Mouse (Mus musculus) MEL (cell line): ENCODE measurements around the gene Abhd17a. TPM values are rescaled to one million over a fixed set of nuclear protein-coding genes. Genes with fewer than 3 reads are reported as not detected.

ENCODE experiments used
- DNase-seq: peaks from one replicate; pipeline ENCODE4 v3.0.0; 2011; ENCODE audit warnings: low read depth, low spot score
- H3K27ac ChIP-seq: 2 replicates; pipeline ENCODE4 v1.5.1; 2012; ENCODE audit warnings: low read depth, mild to moderate bottlenecking, control low read depth, low read length, moderate library complexity; ENCODE audit not compliant: control insufficient read depth
- H3K27me3 ChIP-seq, 2 experiments: fragments of 150-350 bp in 1 of 2; sonication (generic) in 1 of 2; 2 replicates each; pipeline ENCODE4 v1.6.1; 2012; ENCODE audit warnings: low read length in 2 of 2, mild to moderate bottlenecking in 2 of 2, improper control_type of control experiment in 1 of 2, moderate library complexity in 1 of 2; ENCODE audit not compliant: insufficient read depth in 2 of 2, control insufficient read depth in 1 of 2
- H3K36me3 ChIP-seq, 2 experiments: 2 replicates each; pipeline ENCODE4 v1.6.1; 2012 to 2014; ENCODE audit warnings: low read length in 2 of 2, improper control_type of control experiment in 1 of 2, inconsistent platforms in 1 of 2, mild to moderate bottlenecking in 1 of 2; ENCODE audit not compliant: insufficient read depth in 2 of 2, control insufficient read depth in 1 of 2
- H3K4me1 ChIP-seq, 2 experiments: fragments of 150-350 bp in 1 of 2; sonication (generic) in 1 of 2; 2 replicates each; pipeline ENCODE4 v1.6.1; 2012; ENCODE audit warnings: low read length in 2 of 2, improper control_type of control experiment in 1 of 2, mild to moderate bottlenecking in 1 of 2; ENCODE audit not compliant: insufficient read depth in 2 of 2, control insufficient read depth in 1 of 2
- H3K4me3 ChIP-seq, 2 experiments: fragments of 150-350 bp in 1 of 2; sonication (generic) in 1 of 2; 2 replicates each; pipeline ENCODE4 v1.5.1; 2012; ENCODE audit warnings: low read depth in 2 of 2, low read length in 2 of 2, mild to moderate bottlenecking in 2 of 2, moderate library complexity in 2 of 2, control low read depth in 1 of 2, improper control_type of control experiment in 1 of 2; ENCODE audit not compliant: control insufficient read depth in 1 of 2, insufficient read depth in 1 of 2
- H3K79me2 ChIP-seq: 2 replicates; pipeline ENCODE4 v1.6.1; 2012; ENCODE audit warnings: mild to moderate bottlenecking, low read length, moderate library complexity; ENCODE audit not compliant: control insufficient read depth, poor library complexity, insufficient read depth
- H3K9ac ChIP-seq: 2 replicates; pipeline ENCODE4 v1.6.1; 2012; ENCODE audit warnings: low read depth, mild to moderate bottlenecking, control low read depth, low read length, moderate library complexity; ENCODE audit not compliant: control insufficient read depth, poor library complexity, severe bottlenecking
- H3K9me3 ChIP-seq: fragments of 150-350 bp; sonication (generic); replicated peaks from 2 replicates; pipeline ENCODE4 v1.6.1; 2012; ENCODE audit warnings: mild to moderate bottlenecking, low read length, improper control_type of control experiment, moderate library complexity; ENCODE audit not compliant: insufficient read depth
- BHLHE40 ChIP-seq: IDR thresholded peaks from 2 replicates; pipeline ENCODE4 v1.6.1; 2012; ENCODE audit warnings: low read depth, mild to moderate bottlenecking, inconsistent platforms, low read length, improper control_type of control experiment, borderline replicate concordance
- CHD1 ChIP-seq: IDR thresholded peaks from 2 replicates; pipeline ENCODE4 v1.6.1; 2012; ENCODE audit warnings: low read depth, mild to moderate bottlenecking, inconsistent platforms, low read length, improper control_type of control experiment
- CHD2 ChIP-seq: IDR thresholded peaks from 2 replicates; pipeline ENCODE4 v1.6.1; 2011; ENCODE audit warnings: low read length, improper control_type of control experiment
- ELF1 ChIP-seq: IDR thresholded peaks from 2 replicates; pipeline ENCODE4 v1.6.1; 2014; ENCODE audit warnings: low read depth, mild to moderate bottlenecking, inconsistent platforms, low read length, improper control_type of control experiment, moderate library complexity
- EP300 ChIP-seq, 2 experiments: IDR thresholded peaks; 2 replicates each; pipeline ENCODE4 v1.6.1; 2011; ENCODE audit warnings: improper control_type of control experiment in 2 of 2, low read length in 2 of 2, low read depth in 1 of 2, mild to moderate bottlenecking in 1 of 2
- ETS1 ChIP-seq: IDR thresholded peaks from 2 replicates; pipeline ENCODE4 v1.6.1; 2012; ENCODE audit warnings: low read depth, mild to moderate bottlenecking, inconsistent platforms, low read length, improper control_type of control experiment, moderate library complexity
- GABPA ChIP-seq: IDR thresholded peaks from 2 replicates; pipeline ENCODE4 v1.6.1; 2012; ENCODE audit warnings: low read depth, mild to moderate bottlenecking, inconsistent platforms, low read length, improper control_type of control experiment, moderate library complexity
- GATA1 ChIP-seq: IDR thresholded peaks from 2 replicates; pipeline ENCODE4 v1.6.1; 2011; ENCODE audit warnings: low read depth, low read length, improper control_type of control experiment
- HCFC1 ChIP-seq: IDR thresholded peaks from 2 replicates; pipeline ENCODE4 v1.6.1; 2012; ENCODE audit warnings: low read depth, mild to moderate bottlenecking, inconsistent platforms, low read length, improper control_type of control experiment, moderate library complexity
- JUND ChIP-seq: IDR thresholded peaks from 2 replicates; pipeline ENCODE4 v1.6.1; 2011; ENCODE audit warnings: low read depth, mild to moderate bottlenecking, improper control_type of control experiment, low read length
- KAT2A ChIP-seq: conservative IDR thresholded peaks from 2 replicates; pipeline ENCODE4 v1.6.1; 2012; ENCODE audit warnings: low read depth, low read length, improper control_type of control experiment, inconsistent platforms
- MAFK ChIP-seq: IDR thresholded peaks from 2 replicates; pipeline ENCODE4 v1.6.1; 2011; ENCODE audit warnings: low read depth, mild to moderate bottlenecking, low read length, improper control_type of control experiment, borderline replicate concordance
- MAZ ChIP-seq: IDR thresholded peaks from 2 replicates; pipeline ENCODE4 v1.6.1; 2012; ENCODE audit warnings: low read depth, mild to moderate bottlenecking, inconsistent platforms, low read length, improper control_type of control experiment
- MEF2A ChIP-seq: IDR thresholded peaks from 2 replicates; pipeline ENCODE4 v1.6.1; 2014; ENCODE audit warnings: low read depth, mild to moderate bottlenecking, inconsistent platforms, low read length, improper control_type of control experiment; ENCODE audit not compliant: poor library complexity, insufficient replicate concordance, severe bottlenecking; ENCODE audit errors: extremely low read depth
- MXI1 ChIP-seq: IDR thresholded peaks from 2 replicates; pipeline ENCODE4 v1.6.1; 2011; ENCODE audit warnings: mild to moderate bottlenecking, low read depth, low read length, improper control_type of control experiment
- MYB ChIP-seq: IDR thresholded peaks from 2 replicates; pipeline ENCODE4 v1.6.1; 2011; ENCODE audit warnings: mild to moderate bottlenecking, low read depth, low read length, improper control_type of control experiment
- NELFE ChIP-seq: IDR thresholded peaks from 2 replicates; pipeline ENCODE4 v1.6.1; 2011; ENCODE audit warnings: low read depth, low read length, improper control_type of control experiment
- POLR2A ChIP-seq, 2 experiments: IDR thresholded peaks; 2 replicates each; pipeline ENCODE4 v1.6.1; 2011 to 2012; ENCODE audit warnings: low read length in 2 of 2, mild to moderate bottlenecking in 2 of 2, control low read depth in 1 of 2, improper control_type of control experiment in 1 of 2, low read depth in 1 of 2, moderate library complexity in 1 of 2; ENCODE audit not compliant: control insufficient read depth in 1 of 2, insufficient read depth in 1 of 2, poor library complexity in 1 of 2
- POLR2AphosphoS5 ChIP-seq: IDR thresholded peaks from 2 replicates; pipeline ENCODE4 v1.6.1; 2012; ENCODE audit warnings: low read depth, borderline replicate concordance, mild to moderate bottlenecking, inconsistent platforms, low read length, moderate library complexity, mixed read lengths
- RCOR1 ChIP-seq: IDR thresholded peaks from 2 replicates; pipeline ENCODE4 v1.6.1; 2012; ENCODE audit warnings: low read depth, mild to moderate bottlenecking, inconsistent platforms, low read length, improper control_type of control experiment
- SMC3 ChIP-seq: IDR thresholded peaks from 2 replicates; pipeline ENCODE4 v1.6.1; 2011; ENCODE audit warnings: low read depth, low read length, improper control_type of control experiment
- TAL1 ChIP-seq: IDR thresholded peaks from 2 replicates; pipeline ENCODE4 v1.6.1; 2012; ENCODE audit warnings: mild to moderate bottlenecking, inconsistent platforms, low read length, moderate library complexity, mixed read lengths
- TBP ChIP-seq: IDR thresholded peaks from 2 replicates; pipeline ENCODE4 v1.8.0; 2011; ENCODE audit warnings: low read depth, low read length, improper control_type of control experiment
- UBTF ChIP-seq: IDR thresholded peaks from 2 replicates; pipeline ENCODE4 v1.6.1; 2012; ENCODE audit warnings: low read depth, mild to moderate bottlenecking, inconsistent platforms, low read length, improper control_type of control experiment, moderate library complexity, borderline replicate concordance; ENCODE audit not compliant: insufficient read depth
- USF1 ChIP-seq: IDR thresholded peaks from 2 replicates; pipeline ENCODE4 v1.6.1; 2014; ENCODE audit warnings: low read depth, mild to moderate bottlenecking, inconsistent platforms, low read length, improper control_type of control experiment, moderate library complexity
- USF2 ChIP-seq, 2 experiments: IDR thresholded peaks; 2 replicates each; pipeline ENCODE4 v1.6.1; 2011 to 2012; ENCODE audit warnings: improper control_type of control experiment in 2 of 2, low read length in 2 of 2, borderline replicate concordance in 1 of 2, inconsistent platforms in 1 of 2, low read depth in 1 of 2, mild to moderate bottlenecking in 1 of 2; ENCODE audit not compliant: insufficient read depth in 1 of 2
- ZC3H11A ChIP-seq: IDR thresholded peaks from 2 replicates; pipeline ENCODE4 v1.6.1; 2012; ENCODE audit warnings: low read depth, mild to moderate bottlenecking, inconsistent platforms, low read length, improper control_type of control experiment
- ZMIZ1 ChIP-seq: IDR thresholded peaks from 2 replicates; pipeline ENCODE4 v1.6.1; 2012; ENCODE audit warnings: low read depth, mild to moderate bottlenecking, inconsistent platforms, low read length, improper control_type of control experiment, moderate library complexity
- ZNF384 ChIP-seq: IDR thresholded peaks from 2 replicates; pipeline ENCODE4 v1.6.1; 2012; ENCODE audit warnings: low read depth, mild to moderate bottlenecking, inconsistent platforms, low read length, improper control_type of control experiment
- polyA plus RNA-seq, 2 experiments: library from polyadenylated mRNA; stranded (reverse) in 1 of 2; unstranded in 1 of 2; fragments of >175 nt in 1 of 2; fragments of >200 nt in 1 of 2; gene quantifications; 2 replicates each; pipeline versions ENCODE4 v1.2.1 to v1.2.4; 2012; ENCODE audit warnings: low replicate concordance in 2 of 2, low read depth in 1 of 2; ENCODE audit not compliant: insufficient read length in 2 of 2, insufficient read depth in 1 of 2, missing spikeins in 1 of 2
- total RNA-seq: library from RNA; depleted of rRNA; stranded (reverse); fragments of 300-350 nt; gene quantifications from 2 replicates; pipeline ENCODE4 v1.2.3, GENCODE M21; 2012

The Abhd17a gene
- total and polyA plus RNA-seq, 3 experiments, result 96.2 to 136 (median 98.5) TPM

DNA sequence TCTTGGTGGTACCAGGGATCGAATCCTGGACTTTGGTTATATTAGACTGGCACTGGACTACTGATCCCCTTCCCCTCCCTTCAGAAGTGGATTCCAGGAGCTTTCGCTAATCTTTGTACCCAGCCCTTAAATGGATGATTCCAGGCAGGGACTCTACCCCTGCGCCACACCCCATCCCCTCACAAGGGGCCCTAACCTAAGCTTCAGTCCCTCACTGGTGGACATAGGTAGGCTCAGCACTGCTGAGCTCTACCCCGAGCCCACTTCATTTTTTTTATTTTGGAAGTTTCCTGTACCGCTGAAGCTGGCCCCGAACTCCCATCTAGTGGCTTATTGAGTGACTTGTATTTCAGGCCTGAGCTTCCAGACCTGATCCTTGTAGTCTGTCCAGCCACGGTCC, 13.2 kb upstream of the Abhd17a start:
- H3K4me3 ChIP-seq, result peak overlapping the region; percentile 78 to 91
- TF ChIP-seq MYB (no peak), TAL1 (no peak), ETS1 (no peak), POLR2AphosphoS5 (no peak), USF1 (no peak), BHLHE40 (no peak), HCFC1 (no peak), GABPA (no peak), ELF1 (no peak), ZMIZ1 (no peak), KAT2A (no peak)
- H3K4me1 ChIP-seq, result peaks cover 8 to 17% of the 10 kb centered on the region in 2 experiments

DNA sequence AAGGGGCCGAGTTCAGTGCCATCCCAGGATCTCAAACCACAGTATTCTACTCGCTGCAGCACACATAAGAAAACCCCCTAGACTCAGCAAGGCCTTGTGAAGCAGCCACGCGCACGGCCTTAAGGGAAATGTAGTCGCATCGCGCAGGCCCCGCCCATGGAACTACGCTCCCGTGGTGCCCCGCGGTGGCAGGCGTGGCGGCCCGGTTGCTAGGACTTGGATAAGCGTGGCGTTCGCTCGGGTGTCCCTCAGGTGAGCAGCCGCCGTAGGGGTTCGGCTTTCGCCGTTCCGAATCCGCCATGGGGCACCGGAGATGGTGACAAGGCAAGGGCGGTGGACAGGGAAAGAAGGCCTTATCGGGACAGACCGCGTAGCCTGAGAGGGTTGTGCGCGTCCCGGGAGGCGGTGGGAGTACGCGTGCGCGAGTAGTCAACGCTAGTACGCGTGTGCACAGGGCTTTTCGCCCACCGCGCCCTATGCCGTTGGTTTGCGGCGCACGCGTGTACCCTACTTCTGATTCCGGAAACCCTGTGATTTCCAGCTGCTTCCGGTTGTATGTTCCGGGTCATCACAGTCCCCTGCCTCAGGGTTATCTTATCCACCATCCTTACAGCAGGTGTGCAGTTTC, 12.7 kb upstream of the Abhd17a start, which contains the start of the genes Scamp4 and Adat3:
TSS of gene Scamp4 (plus strand) at position 175 of the 628 bp plus-strand sequence.
TSS of gene Adat3 (plus strand) at position 183 of the 628 bp plus-strand sequence.
- Histone ChIP-seq H3K27ac (peak within 1 kb of the TSS; percentile 90), H3K36me3 (peaks cover 0 to 15% of the 10 kb centered on the region in 2 experiments; a peak in 2 of 4 replicates), H3K27me3 (no peaks in the 10 kb centered on the region), H3K9ac (peak within 1 kb of the TSS; percentile 92), H3K4me1 (peaks cover 8 to 17% of the 10 kb centered on the region in 2 experiments), H3K9me3 (no peaks in the 10 kb centered on the region), H3K79me2 (peaks cover 37% of the 10 kb centered on the region), H3K4me3 (peak within 1 kb of the TSS; percentile 78 to 91)
- DNase-seq, result peak; percentile 98
- TF ChIP-seq POLR2AphosphoS5 (no peak), ETS1 (peak; percentile 94), UBTF (no peak), ZC3H11A (no peak), MAZ (peak; percentile 51; the same call in 1 of the 2 replicates), CHD2 (no peak), ZMIZ1 (peak; percentile 85), MEF2A (no peak), GATA1 (peak; percentile 76), POLR2A (IDR thresholded peaks at IDR 0.05; ENCODE audit: control insufficient read depth in 1 of 2, insufficient read depth in 1 of 2, low read depth in 1 of 2, low read length in 2 of 2, poor library complexity in 1 of 2) (peak; percentile 82 to 94), USF1 (0 out of 2 replicates have a peak, but pooled peaks have one; percentile 27), BHLHE40 (peak; percentile 80; the same call in 1 of the 2 replicates), EP300 (IDR thresholded peaks at IDR 0.05; ENCODE audit: low read depth in 1 of 2, low read length in 2 of 2) (peak; percentile 35 to 75; a peak in 3 of 4 replicates), CHD1 (no peak), JUND (no peak), MAFK (no peak), KAT2A (peak; percentile 69; the same call in 1 of the 2 replicates), ZNF384 (no peak), SMC3 (no peak), MXI1 (peak; percentile 97), NELFE (peak; percentile 94), USF2 (IDR thresholded peaks at IDR 0.05; ENCODE audit: borderline replicate concordance in 1 of 2, insufficient read depth in 1 of 2, low read depth in 1 of 2, low read length in 2 of 2) (no peak), TBP (peak; percentile 79), RCOR1 (peak; percentile 96)

More for the DNA sequence above, 13.2 kb upstream of the Abhd17a start:
- no peak for DNase-seq
- peaks cover 2 to 15% of the 10 kb centered on the region in 2 experiments; a peak in 3 of 4 replicates for H3K36me3 ChIP-seq
- H3K9me3 ChIP-seq, result no peaks in the 10 kb centered on the region
- peak overlapping the region; percentile 40 for H3K27ac ChIP-seq
- peaks cover 37% of the 10 kb centered on the region for H3K79me2 ChIP-seq
- no peaks in the 10 kb centered on the region for H3K27me3 ChIP-seq
- H3K9ac ChIP-seq, result peak overlapping the region; percentile 92
